Mouse (Mus musculus) C2C12 (cell line): ENCODE measurements around the gene Phgdh.

Experiments
- CTCF ChIP-seq: IDR thresholded peaks from one replicate; pipeline ENCODE4 v1.5.1; 2011; ENCODE audit not compliant: control insufficient read depth, insufficient read depth, insufficient read length
- FOSL1 ChIP-seq: IDR thresholded peaks from one replicate; pipeline ENCODE4 v1.8.0; 2011; ENCODE audit warnings: mild to moderate bottlenecking, low read length; ENCODE audit not compliant: poor library complexity, insufficient read depth, severe bottlenecking
- MAX ChIP-seq: IDR thresholded peaks from one replicate; pipeline ENCODE4 v1.6.1; 2011; ENCODE audit warnings: mild to moderate bottlenecking, control low read depth
- USF1 ChIP-seq: IDR thresholded peaks from one replicate; pipeline ENCODE4 v1.6.1; 2011; ENCODE audit warnings: low read depth, mild to moderate bottlenecking, control low read depth, moderate library complexity

DNA sequence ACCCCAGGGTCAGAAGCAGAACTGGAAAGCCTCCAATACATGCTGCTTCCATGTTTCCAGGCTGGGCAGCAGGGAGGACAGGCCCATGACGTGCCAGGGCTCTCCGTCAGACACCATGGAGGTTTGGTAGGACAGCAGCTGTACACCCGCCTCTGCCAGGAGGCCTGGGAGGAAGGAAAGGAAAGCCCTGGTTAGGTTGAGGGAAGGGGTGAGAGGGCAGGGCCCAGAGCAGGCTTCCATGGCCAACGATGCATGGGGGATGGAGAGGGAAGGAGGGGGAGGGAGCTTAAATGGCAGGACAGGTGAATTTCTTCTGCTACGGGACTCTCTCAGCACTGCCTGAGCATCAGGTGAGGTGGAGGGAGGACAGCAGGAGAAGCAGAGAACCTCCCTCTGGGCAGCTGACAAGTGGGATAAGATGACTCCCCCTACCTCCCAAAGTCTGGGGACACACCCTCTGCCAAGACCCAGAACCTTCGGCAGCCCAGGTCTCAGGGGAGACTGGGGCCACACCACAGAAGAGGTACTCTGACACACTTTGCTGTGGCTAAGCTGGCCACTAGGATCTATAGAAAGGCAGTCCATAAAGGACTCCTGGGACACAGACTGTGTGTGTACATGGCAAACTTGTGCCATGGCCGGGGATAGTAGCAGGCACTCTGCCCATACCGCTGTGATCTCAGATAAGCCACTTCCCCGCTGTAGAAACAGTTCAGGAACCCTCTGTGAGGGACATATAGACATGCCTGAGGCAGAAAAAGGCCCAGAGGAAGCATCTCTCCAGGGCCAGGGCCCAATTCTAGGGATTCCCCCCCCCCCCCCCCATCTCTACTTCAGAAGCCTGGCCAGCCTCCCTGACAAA is 26.3 kb downstream of the Phgdh start:
- TF ChIP-seq CTCF: no peak
- no peak for TF ChIP-seq FOSL1
- no peak for TF ChIP-seq MAX
- TF ChIP-seq USF1: no peak
